Mouse (Mus musculus) large intestine, adult 2 months (tissue): ENCODE measurements around the gene Fam155a. TPM values are rescaled to one million over a fixed set of nuclear protein-coding genes. Genes with fewer than 3 reads are reported as not detected.
"Not testable (repeated sequence)": the region's sequence is repeated elsewhere in the genome, so short reads cannot be mapped to it uniquely, and the experiment has no call there.

Experiments used
- DNase-seq: peaks from one replicate; pipeline ENCODE4 v3.0.0-alpha.2; 2012; ENCODE audit warnings: low read depth, low spot score
- WGBS: fragments of 180-500 bp; shearing (Covaris S2); methylation state at CpG from one replicate; pipeline ENCODE4 v1.1.7; 2018; 5-methylcytosine and 5-hydroxymethylcytosine counted together
- polyA plus RNA-seq: library from polyadenylated mRNA; depleted of rRNA; stranded (reverse); fragments of >200 nt; gene quantifications from 2 replicates; pipeline ENCODE4 v1.2.3, GENCODE M21; 2012

Gene Fam155a
- polyA plus RNA-seq, 1 experiment: 0.30 TPM

DNA sequence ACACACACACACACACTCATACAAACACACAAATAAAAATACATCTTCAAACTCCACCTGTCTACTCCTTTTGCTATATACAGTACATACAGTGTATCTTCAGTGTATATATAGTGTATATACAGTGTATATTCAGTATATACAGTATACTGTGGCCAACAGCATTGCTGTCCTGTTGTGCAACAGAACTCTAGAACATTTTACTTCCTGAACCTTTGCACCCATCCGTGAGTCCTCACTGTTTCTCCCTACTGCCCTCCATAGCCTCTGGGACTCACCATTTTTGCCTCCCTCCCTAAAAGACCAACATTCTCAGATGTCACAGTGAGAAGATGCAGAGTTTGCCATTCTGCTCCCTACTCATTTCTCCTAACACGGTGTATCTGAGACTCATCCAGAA, 347.8 kb downstream of the Fam155a start:
- 54% methylated on average over 2 of the region's 2 CpGs for WGBS
- DNase-seq: no peak

- 45% methylated on average over 10 of the region's 10 CpGs for WGBS
- no peak for DNase-seq
Observed at GRCm38 (mm10) chr8:9418856-9419800, 351.8 kb downstream of the Fam155a start.

- no peak for DNase-seq
- WGBS: 85% methylated on average over 9 of the region's 9 CpGs
Observed at GRCm38 (mm10) chr8:9416189-9416588, 354.8 kb downstream of the Fam155a start.

DNA sequence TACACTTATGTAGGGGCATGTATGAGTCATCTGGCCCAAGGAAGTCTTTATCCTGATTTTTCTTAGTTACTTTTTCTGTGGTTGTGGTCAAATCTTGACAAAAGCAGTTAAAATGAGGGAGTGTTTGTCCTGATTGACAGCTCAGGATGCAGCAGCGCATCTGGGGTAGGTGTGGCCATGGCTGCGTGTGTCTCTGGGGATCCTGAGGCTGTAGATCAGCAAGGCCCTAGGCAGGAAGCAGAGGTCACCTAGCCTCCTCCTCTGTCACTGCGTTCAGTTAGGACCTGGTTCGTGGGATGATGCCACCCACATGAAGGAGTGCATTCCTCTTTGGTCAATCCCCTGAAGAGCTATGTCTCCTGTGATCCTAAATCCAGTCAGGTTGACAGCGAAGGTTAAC, 362.5 kb downstream of the Fam155a start:
- WGBS: 48% methylated on average over 5 of the region's 5 CpGs

DNA sequence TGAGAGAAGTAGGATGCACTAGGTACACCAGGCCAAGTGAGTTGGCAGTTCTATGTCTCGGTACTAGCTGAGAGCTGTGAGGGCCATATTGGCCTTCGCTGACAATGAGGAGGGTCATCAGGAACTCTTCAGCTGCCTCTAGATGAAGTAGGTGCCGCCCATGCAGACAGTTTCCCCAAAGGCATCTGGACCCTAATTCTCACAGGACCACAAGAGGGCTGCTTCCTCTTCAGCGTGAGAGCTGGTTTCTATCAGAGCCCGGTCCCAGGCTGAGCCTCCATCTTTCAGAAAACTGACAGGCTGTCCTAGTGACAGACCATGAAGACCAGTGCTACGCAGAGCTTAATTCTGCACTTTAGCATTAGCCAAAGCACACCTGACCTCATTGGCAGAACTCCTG, 364.8 kb downstream of the Fam155a start:
- DNase-seq: no peak
- WGBS: 81% methylated on average over 6 of the region's 6 CpGs

More for the DNA sequence above, 362.5 kb downstream of the Fam155a start:
- no peak for DNase-seq

DNA sequence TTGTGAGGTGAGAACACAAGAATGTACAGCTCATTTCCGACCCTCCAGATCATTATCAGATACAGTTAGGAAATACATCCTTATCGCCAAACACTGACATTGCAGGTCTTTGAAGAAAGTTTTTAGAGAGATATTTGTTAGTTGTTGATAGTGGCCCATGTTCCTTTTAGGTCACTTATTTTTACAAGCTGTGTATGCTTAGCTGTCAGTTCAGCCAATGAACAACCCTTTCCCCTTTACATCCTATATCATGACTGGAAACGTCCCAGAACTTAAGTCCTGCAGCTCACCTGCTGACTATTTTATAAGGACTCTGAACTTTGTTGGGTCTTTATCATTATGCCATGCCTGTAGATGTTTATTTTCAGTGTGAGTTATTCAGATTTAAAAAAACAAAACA, 366.3 kb downstream of the Fam155a start:
- DNase-seq: no peak
- WGBS: 57% methylated on average over 3 of the region's 3 CpGs

GRCm38 (mm10) chr8:9402393-9402792, 368.6 kb downstream of the Fam155a start:
- DNase-seq: no peak
- 52% methylated on average over 4 of the region's 4 CpGs for WGBS

DNA sequence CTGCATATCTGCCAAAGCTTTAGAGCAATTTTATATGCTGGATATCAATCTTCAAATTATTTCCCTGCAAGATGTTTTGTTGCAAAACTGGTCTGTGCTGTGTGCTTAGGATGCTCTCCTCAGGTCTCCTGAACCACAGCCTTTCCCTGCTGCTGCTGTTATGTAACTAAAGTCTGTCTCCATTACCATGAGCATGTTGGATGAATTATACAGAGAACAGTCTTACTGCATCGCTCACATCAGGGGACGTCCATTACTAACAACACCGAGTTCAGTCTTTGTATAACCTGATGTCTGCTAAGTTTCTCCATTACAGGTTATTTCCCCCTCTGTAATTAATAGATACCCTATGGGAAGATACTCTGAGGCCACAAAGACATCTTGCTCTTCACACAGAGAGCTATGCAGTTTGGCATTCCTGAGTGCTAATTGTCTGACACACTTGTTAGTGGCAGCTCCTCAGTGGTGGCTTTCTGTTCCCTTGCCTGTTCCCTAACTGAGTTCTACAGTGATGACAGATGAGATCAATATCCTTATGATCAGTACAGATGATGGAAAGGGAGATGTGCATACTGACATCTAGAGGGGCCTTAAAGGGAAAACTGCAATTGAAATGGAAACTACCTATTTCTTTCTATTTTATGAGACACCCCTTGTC, 372.2 kb downstream of the Fam155a start:
- WGBS: 82% methylated on average over 3 of the region's 3 CpGs
- DNase-seq: no peak

DNA sequence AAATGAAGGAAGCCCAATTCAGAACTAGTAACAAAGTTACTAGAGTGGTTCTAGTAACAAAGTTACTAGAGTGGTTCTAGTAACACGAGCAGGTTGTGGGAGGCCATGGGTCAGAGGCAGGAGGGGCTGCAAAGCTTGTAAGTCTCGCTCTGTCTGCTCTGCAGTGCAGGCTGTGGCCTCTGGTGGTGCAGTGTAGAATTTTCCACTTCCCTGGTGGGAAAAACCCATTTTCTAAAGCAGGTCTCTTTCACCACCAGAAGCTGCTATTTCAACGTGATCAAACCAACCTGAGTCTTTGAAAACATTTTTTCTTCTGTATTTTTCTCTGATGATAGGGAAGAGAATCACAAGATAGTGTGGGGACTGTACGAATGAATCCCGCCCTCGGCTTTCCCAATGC, 372.9 kb downstream of the Fam155a start:
- DNase-seq: no peak
- 59% methylated on average over 6 of the region's 6 CpGs for WGBS

GRCm38 (mm10) chr8:9394670-9395069, 376.3 kb downstream of the Fam155a start:
- no peak for DNase-seq
- WGBS: 68% methylated on average over 5 of the region's 5 CpGs

DNA sequence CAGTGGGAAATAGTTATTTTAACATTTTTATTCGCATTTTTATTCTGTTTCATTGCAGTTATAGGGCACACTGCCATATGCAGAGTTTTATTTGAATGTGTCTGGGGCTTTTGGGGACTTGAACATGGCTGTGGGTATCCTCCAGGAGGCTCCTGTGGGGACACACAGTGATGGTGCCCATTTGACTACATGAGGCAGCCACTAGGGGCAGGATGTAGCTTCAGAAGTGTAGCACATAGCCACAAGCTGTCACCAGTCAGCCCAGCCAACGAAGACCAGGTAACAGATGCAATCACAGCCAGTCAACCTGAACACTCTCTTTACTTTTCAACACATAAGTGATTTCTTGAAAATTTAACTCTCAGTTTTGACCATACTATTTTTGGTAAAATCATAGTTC, 377.7 kb downstream of the Fam155a start:
- 36% methylated on average over 2 of the region's 2 CpGs for WGBS

DNA sequence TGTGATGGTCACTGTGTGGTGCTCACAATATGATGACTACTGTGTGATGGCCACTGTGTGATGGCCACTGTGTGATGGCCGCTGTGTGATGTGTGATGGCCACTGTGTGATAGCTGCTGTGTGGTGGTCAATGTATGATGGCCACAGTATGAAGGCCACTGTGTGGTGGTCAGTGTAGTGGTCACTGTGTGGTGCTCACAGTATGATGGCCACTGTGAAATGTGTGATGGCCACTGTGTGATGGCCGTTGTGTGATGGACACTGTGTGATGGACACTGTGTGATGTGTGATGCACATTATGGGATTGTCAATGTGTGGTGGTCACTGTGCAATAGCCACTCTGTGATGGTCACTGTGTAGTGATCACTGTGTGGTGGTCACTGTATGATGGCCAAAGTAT, 380.7 kb downstream of the Fam155a start:
- 87% methylated on average over 2 of the region's 2 CpGs for WGBS
- DNase-seq: not testable (repeated sequence)

More for the DNA sequence above, 377.7 kb downstream of the Fam155a start:
- DNase-seq: no peak

DNA sequence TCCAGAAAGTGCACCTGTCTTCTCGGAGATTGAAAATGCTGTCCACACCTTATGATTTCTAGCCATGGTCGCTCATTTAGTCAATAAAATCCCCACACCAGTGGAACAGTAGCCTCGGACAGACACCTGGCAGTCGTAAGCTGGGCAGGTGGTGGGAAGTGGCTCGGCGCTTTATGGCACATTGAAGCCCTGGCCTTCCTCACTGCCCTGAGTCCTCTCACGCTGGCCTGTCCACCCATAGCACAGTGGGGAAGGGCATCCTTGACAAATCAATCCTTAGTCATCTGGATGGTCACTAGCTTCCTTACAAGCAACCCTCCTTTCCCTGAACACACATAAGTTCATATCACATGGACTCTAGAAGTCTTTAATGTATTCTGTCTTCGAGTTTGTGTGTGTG, 401.8 kb downstream of the Fam155a start:
- WGBS: 66% methylated on average over 8 of the region's 8 CpGs
- DNase-seq: no peak

GRCm38 (mm10) chr8:9367721-9368120, 403.2 kb downstream of the Fam155a start:
- no peak for DNase-seq
- 68% methylated on average over 6 of the region's 6 CpGs for WGBS

- DNase-seq: no peak
- WGBS: 66% methylated on average over 1 of the region's 1 CpGs
Observed at GRCm38 (mm10) chr8:9365381-9365780, 405.6 kb downstream of the Fam155a start.

GRCm38 (mm10) chr8:9348523-9349135, 422.3 kb downstream of the Fam155a start:
- no peak for DNase-seq
- WGBS: 52% methylated on average over 7 of the region's 7 CpGs

DNA sequence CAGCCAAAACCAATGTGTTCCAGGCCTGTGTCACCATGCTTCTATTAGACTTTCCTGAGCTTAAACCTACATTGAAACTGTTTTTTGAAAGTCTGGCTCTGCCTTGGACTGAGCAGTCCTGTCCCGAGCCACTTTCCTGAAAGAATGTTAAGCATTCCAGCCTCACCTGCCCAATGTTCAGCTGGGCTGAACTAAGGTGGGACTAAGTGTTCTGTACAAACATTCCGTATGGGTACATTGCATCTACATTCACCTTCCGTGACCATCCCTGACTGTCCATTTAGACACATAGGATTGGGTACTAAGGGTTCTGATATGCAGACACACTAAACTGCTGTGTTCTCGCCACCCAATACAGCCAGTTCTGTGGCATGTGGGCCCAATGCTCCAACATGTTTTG, 423.8 kb downstream of the Fam155a start:
- WGBS: 50% methylated on average over 4 of the region's 4 CpGs
- DNase-seq: no peak

GRCm38 (mm10) chr8:9344136-9344535, 426.8 kb downstream of the Fam155a start:
- DNase-seq: no peak
- 67% methylated on average over 4 of the region's 4 CpGs for WGBS

DNA sequence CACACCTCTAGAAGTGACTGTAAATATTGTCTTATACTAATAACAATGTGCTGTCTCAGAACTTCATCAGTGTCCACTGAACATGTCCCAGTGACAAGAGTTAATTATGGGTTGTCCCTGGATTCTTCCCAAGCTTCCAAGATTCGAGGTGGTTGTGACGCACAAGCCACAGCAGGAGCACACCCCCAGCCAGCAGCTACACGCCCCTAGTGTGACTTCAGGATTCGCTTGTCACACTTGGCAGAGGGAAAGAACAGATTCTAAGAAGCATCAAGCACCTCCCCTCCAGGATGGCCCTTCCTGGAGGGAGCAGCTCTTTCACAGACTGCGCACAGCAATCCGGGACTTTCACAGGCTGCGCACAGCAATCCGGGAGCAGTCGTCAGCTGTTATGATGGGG, 428.0 kb downstream of the Fam155a start:
- DNase-seq: no peak
- 71% methylated on average over 9 of the region's 9 CpGs for WGBS

DNA sequence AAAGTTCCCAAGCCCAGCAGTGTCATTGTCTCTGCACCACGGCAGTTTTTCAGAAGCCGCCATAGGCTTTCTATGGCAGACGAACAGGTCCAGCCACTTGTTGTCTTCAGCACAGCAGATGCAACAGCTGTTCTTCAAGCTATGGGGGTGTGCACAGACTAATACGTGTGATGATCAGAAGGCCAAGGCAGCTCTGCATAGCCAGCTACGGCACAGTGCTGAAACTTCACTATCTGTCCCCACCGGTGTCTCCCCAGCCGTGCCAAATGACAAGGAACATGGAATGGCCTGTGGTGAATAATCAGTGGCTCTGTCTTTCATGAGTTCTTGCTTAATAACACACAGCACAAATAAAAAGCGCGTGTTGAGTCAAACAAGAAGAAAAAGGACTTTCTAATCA, 428.4 kb downstream of the Fam155a start:
- 51% methylated on average over 9 of the region's 9 CpGs for WGBS
- DNase-seq: no peak

GRCm38 (mm10) chr8:9337905-9338304, 433.1 kb downstream of the Fam155a start:
- WGBS: 85% methylated on average over 8 of the region's 8 CpGs

More at GRCm38 (mm10) chr8:9337905-9338304, 433.1 kb downstream of the Fam155a start:
- no peak for DNase-seq
